Mouse (Mus musculus): Measurements from ENCODE around the gene Cidec. TPM values are rescaled to one million over a fixed set of nuclear protein-coding genes. Genes with fewer than 3 reads are reported as not detected.
A peak's percentile ranks its signal among the peaks of the same experiment; 100 is the strongest.

Cidec gene
- total and polyA plus RNA-seq, 3 experiments, result not detected

DNA sequence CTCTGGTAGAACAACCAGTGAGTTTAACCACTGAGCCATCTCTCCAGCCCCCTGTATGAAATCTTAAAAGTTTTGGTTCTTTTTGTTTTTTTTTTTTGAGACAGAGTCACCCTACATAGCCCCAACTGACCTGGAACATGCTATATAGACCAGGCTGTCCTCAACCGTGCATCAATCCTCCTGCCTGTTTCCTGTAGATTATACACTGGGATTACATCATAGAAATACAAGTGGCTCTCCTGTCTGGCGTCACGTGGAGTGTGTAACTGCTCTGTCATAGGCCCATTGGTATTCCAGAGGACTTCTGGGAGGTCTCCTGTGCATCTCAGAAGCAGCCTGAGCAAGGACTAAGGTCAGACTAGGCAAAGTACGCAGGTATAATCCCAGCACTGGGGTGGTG lies 12.6 kb downstream of the Cidec start:
- H3K27me3 ChIP-seq (ENCODE audit: control insufficient read depth in 1 of 2, insufficient read depth in 2 of 2, low read length in 2 of 2), result no peaks in the 10 kb centered on the region
- no peak overlapping the region for H3K27ac ChIP-seq (ENCODE audit: control insufficient read depth, low read depth, low read length)
- TF ChIP-seq KAT2A (conservative IDR thresholded peaks at IDR 0.05; ENCODE audit: low read depth, low read length) (no peak), USF1 (IDR thresholded peaks at IDR 0.05; ENCODE audit: low read depth, low read length) (peak; percentile 94), ZNF384 (IDR thresholded peaks at IDR 0.05; ENCODE audit: low read depth, low read length) (peak; percentile 73; the same call in 1 of the 2 replicates), BHLHE40 (IDR thresholded peaks at IDR 0.05; ENCODE audit: borderline replicate concordance, low read depth, low read length) (peak; percentile 67), ZMIZ1 (IDR thresholded peaks at IDR 0.05; ENCODE audit: low read depth, low read length) (no peak), NELFE (IDR thresholded peaks at IDR 0.05; ENCODE audit: low read depth, low read length) (no peak), MAFK (IDR thresholded peaks at IDR 0.05; ENCODE audit: borderline replicate concordance, low read depth, low read length) (no peak), MYB (IDR thresholded peaks at IDR 0.05; ENCODE audit: low read depth, low read length) (no peak), POLR2AphosphoS5 (IDR thresholded peaks at IDR 0.05; ENCODE audit: borderline replicate concordance, low read depth, low read length) (no peak), UBTF (IDR thresholded peaks at IDR 0.05; ENCODE audit: borderline replicate concordance, insufficient read depth, low read depth, low read length) (no peak), GATA1 (IDR thresholded peaks at IDR 0.05; ENCODE audit: low read depth, low read length) (peak; percentile 38; the same call in 1 of the 2 replicates), SMC3 (IDR thresholded peaks at IDR 0.05; ENCODE audit: low read depth, low read length) (no peak), MAX (IDR thresholded peaks at IDR 0.05; ENCODE audit: low read length) (peak; percentile 87), MEF2A (IDR thresholded peaks at IDR 0.05; ENCODE audit: extremely low read depth, insufficient replicate concordance, low read depth, low read length, poor library complexity, severe bottlenecking) (no peak; the same call in 1 of the 2 replicates), TCF12 (IDR thresholded peaks at IDR 0.05; ENCODE audit: low read depth, low read length) (peak; percentile 84), USF2 (IDR thresholded peaks at IDR 0.05; ENCODE audit: borderline replicate concordance in 1 of 2, insufficient read depth in 1 of 2, low read depth in 1 of 2, low read length in 2 of 2) (peak in 1 of 2 experiments; percentile 78; a peak in 2 of 4 replicates), ETS1 (IDR thresholded peaks at IDR 0.05; ENCODE audit: low read depth, low read length) (peak; percentile 91), HCFC1 (IDR thresholded peaks at IDR 0.05; ENCODE audit: low read depth, low read length) (0 out of 2 replicates have a peak, but pooled peaks have one; percentile 40), TBP (IDR thresholded peaks at IDR 0.05; ENCODE audit: low read depth, low read length) (no peak), RCOR1 (IDR thresholded peaks at IDR 0.05; ENCODE audit: low read depth, low read length) (peak; percentile 40; the same call in 1 of the 2 replicates), ZC3H11A (IDR thresholded peaks at IDR 0.05; ENCODE audit: low read depth, low read length) (no peak), CHD1 (IDR thresholded peaks at IDR 0.05; ENCODE audit: low read depth, low read length) (no peak), ELF1 (IDR thresholded peaks at IDR 0.05; ENCODE audit: low read depth, low read length) (no peak), MXI1 (IDR thresholded peaks at IDR 0.05; ENCODE audit: low read depth, low read length) (peak; percentile 53; the same call in 1 of the 2 replicates), ZKSCAN1 (IDR thresholded peaks at IDR 0.05; ENCODE audit: low read depth, low read length) (no peak), TAL1 (IDR thresholded peaks at IDR 0.05; ENCODE audit: low read length) (peak; percentile 77), SIN3A (IDR thresholded peaks at IDR 0.05; ENCODE audit: low read length) (peak; percentile 51; the same call in 1 of the 2 replicates), EP300 (IDR thresholded peaks at IDR 0.05; ENCODE audit: low read depth in 1 of 2, low read length in 2 of 2) (peak; percentile 60 to 79), RAD21 (IDR thresholded peaks at IDR 0.05; ENCODE audit: low read depth, low read length) (no peak), NRF1 (IDR thresholded peaks at IDR 0.05; ENCODE audit: insufficient read depth, low read depth, low read length, poor library complexity, severe bottlenecking) (no peak), MYC (IDR thresholded peaks at IDR 0.05; ENCODE audit: low read depth, low read length) (peak; percentile 60; the same call in 1 of the 2 replicates), JUND (IDR thresholded peaks at IDR 0.05; ENCODE audit: low read depth, low read length) (no peak)
- H3K9ac ChIP-seq (ENCODE audit: control insufficient read depth, low read depth, low read length, poor library complexity, severe bottlenecking), result no peak overlapping the region
- H3K9me3 ChIP-seq (replicated peaks; ENCODE audit: insufficient read depth, low read length), result no peaks in the 10 kb centered on the region
- H3K4me3 ChIP-seq (ENCODE audit: control insufficient read depth in 1 of 2, insufficient read depth in 1 of 2, low read depth in 2 of 2, low read length in 2 of 2), result peak overlapping the region in 1 of 2 experiments; percentile 19; a peak in 1 of 4 replicates
- peaks cover 6 to 20% of the 10 kb centered on the region in 2 experiments; a peak in 3 of 4 replicates for H3K4me1 ChIP-seq (ENCODE audit: control insufficient read depth in 1 of 2, insufficient read depth in 2 of 2, low read length in 2 of 2)
- H3K36me3 ChIP-seq (ENCODE audit: control insufficient read depth in 1 of 2, insufficient read depth in 2 of 2, low read length in 2 of 2), result peaks cover 0 to 6% of the 10 kb centered on the region in 2 experiments; a peak in 2 of 4 replicates
- peak; percentile 75 for DNase-seq (ENCODE audit: low read depth, low spot score)
- H3K79me2 ChIP-seq (ENCODE audit: control insufficient read depth, insufficient read depth, low read length, poor library complexity), result peaks cover 6% of the 10 kb centered on the region

All from MEL (cell line).